In genomic region chr8:107587995-107588780, GRCm38 (mm10) we compare ENCODE assay signal across 8 mouse cellular contexts. TPM values are rescaled to one million over a fixed set of nuclear protein-coding genes. Genes with fewer than 3 reads are reported as not detected.
A peak's percentile ranks its signal among the peaks of the same experiment; 100 is the strongest.
DNase-seq lines count a peak whose midpoint lies in the region; ATAC-seq and TF ChIP-seq lines count a peak whose summit lies in the region.

Psmd7 (minus strand) TSS chr8:107588464.

- peaks cover 24% of the 10 kb centered on the region for H3K4me1 ChIP-seq in G1E (ENCODE audit: insufficient read depth, low read depth, low read length)
- peaks cover 10% of the 10 kb centered on the region; the same call in 1 of the 2 replicates for H3K4me1 ChIP-seq in forebrain, postnatal 0 days (ENCODE audit: insufficient read depth)
- H3K4me1 ChIP-seq in lung, embryonic 15.5 days = peaks cover 16% of the 10 kb centered on the region

- ATAC-seq in G1E (ENCODE audit: extremely low read depth, insufficient number of reproducible peaks, low FRiP score, poor library complexity, severe bottlenecking) = peak; percentile 97
- peak; percentile 99 for ATAC-seq in forebrain, postnatal 0 days
- ATAC-seq in lung, embryonic 15.5 days (ENCODE audit: borderline replicate concordance, extremely low read depth, low FRiP score, low TSS enrichment) = peak; percentile 97

- peak; percentile 89 for DNase-seq in G1E (ENCODE audit: low spot score)
- DNase-seq in cerebellum, adult 18-20 months = peak; percentile 95 to 96
- peak; percentile 96 for DNase-seq in forebrain, postnatal 0 days
- peak; percentile 96 for DNase-seq in heart, postnatal 4 days
- peak; percentile 90 to 91 for DNase-seq in layer of hippocampus, adult 8-10 months (ENCODE audit: low spot score in 2 of 2)
- DNase-seq in ovary, adult 18-20 months (ENCODE audit: low spot score) = peak; percentile 90
- DNase-seq in thymus, postnatal 0 days (ENCODE audit: low spot score) = peak; percentile 94

- peak within 1 kb of the TSS; percentile 98 for H3K4me3 ChIP-seq in G1E (ENCODE audit: low read depth, low read length)
- peak within 1 kb of the TSS; percentile 87 for H3K4me3 ChIP-seq in forebrain, postnatal 0 days (ENCODE audit: low read depth, low read length)
- peak within 1 kb of the TSS; percentile 83 for H3K4me3 ChIP-seq in lung, embryonic 15.5 days

- 2% methylated on average over 65 of the region's 65 CpGs for WGBS in forebrain, postnatal 0 days
- WGBS in lung, embryonic 15.5 days = 1% methylated on average over 65 of the region's 65 CpGs

- TF ChIP-seq CTCF in G1E (IDR thresholded peaks at IDR 0.05; ENCODE audit: low read depth, low read length) = no peak
- peak; percentile 67 for TF ChIP-seq CTCF in forebrain, postnatal 0 days (IDR thresholded peaks at IDR 0.05; ENCODE audit: low read depth)

- peak within 1 kb of the TSS; percentile 88 for H3K9ac ChIP-seq in forebrain, postnatal 0 days
- H3K9ac ChIP-seq in lung, embryonic 15.5 days = peak within 1 kb of the TSS; percentile 74

- no peaks in the 10 kb centered on the region for H3K9me3 ChIP-seq in G1E (replicated peaks)
- H3K9me3 ChIP-seq in forebrain, postnatal 0 days (ENCODE audit: low read length) = no peaks in the 10 kb centered on the region
- no peaks in the 10 kb centered on the region for H3K9me3 ChIP-seq in lung, embryonic 15.5 days

- peak within 1 kb of the TSS; percentile 61 for H3K4me2 ChIP-seq in forebrain, postnatal 0 days (ENCODE audit: low read depth)
- peak within 1 kb of the TSS; percentile 67 for H3K4me2 ChIP-seq in lung, embryonic 15.5 days

- H3K36me3 ChIP-seq in G1E (replicated peaks) = peaks cover 34% of the 10 kb centered on the region
- H3K36me3 ChIP-seq in forebrain, postnatal 0 days (ENCODE audit: insufficient read depth) = peaks cover 21% of the 10 kb centered on the region
- H3K36me3 ChIP-seq in lung, embryonic 15.5 days = peaks cover 27% of the 10 kb centered on the region

- H3K27me3 ChIP-seq in G1E (ENCODE audit: insufficient read depth, low read length) = peaks cover 3% of the 10 kb centered on the region; the same call in 1 of the 2 replicates
- no peaks in the 10 kb centered on the region for H3K27me3 ChIP-seq in forebrain, postnatal 0 days (ENCODE audit: insufficient read depth, low read length)
- H3K27me3 ChIP-seq in lung, embryonic 15.5 days = no peaks in the 10 kb centered on the region

- peak within 1 kb of the TSS; percentile 85 for H3K27ac ChIP-seq in forebrain, postnatal 0 days (ENCODE audit: low read depth, low read length)
- H3K27ac ChIP-seq in lung, embryonic 15.5 days = peak within 1 kb of the TSS; percentile 77

RNA-seq across cellular contexts. Expression of gene Psmd7, which starts in this region (rescaled TPM):
- total RNA-seq in G1E (2014; fragmentation: Nextera tagmentation) = 143 and 160 TPM in 2 replicates
- total RNA-seq in G1E (2017) = 61.4 and 75.0 TPM in 2 replicates
- 41.9 and 42.9 TPM in 2 replicates for polyA plus RNA-seq in G1E (2012)
- total RNA-seq in forebrain, postnatal 0 days (2014; rRNA removed) = 38.9 and 41.9 TPM in 2 replicates
- 248 and 263 TPM in 2 replicates for polyA plus RNA-seq in forebrain, postnatal 0 days (2015; fragmentation: Nextera tagmentation; extraction: Ambion mirVana)
- total RNA-seq in heart, postnatal 4 days (2021) = 10 to 100 TPM; 86.7 to 90.6 TPM
- 100 to 1,000 TPM; 104 to 118 (median 109) TPM for total RNA-seq in layer of hippocampus, adult 8-10 months (2022)
- polyA plus RNA-seq in lung, embryonic 15.5 days (2015; fragmentation: Nextera tagmentation; extraction: Ambion mirVana) = 252 and 256 TPM in 2 replicates
- polyA plus RNA-seq in thymus, postnatal 0 days (2015; fragmentation: Nextera tagmentation; extraction: Ambion mirVana) = 224 and 229 TPM in 2 replicates

Comparison
In these comparisons a context has a peak if more than half of its experiments do, and no peak if none do; other contexts are left out.
1. Peak in every context shown above with its lines: DNase-seq, ATAC-seq, H3K4me3 ChIP-seq and H3K27ac ChIP-seq.